Mouse (Mus musculus) limb, embryonic 10.5 days (tissue): Measurements from ENCODE around the gene Naaladl2. TPM values are rescaled to one million over a fixed set of nuclear protein-coding genes. Genes with fewer than 3 reads are reported as not detected.

Experiments
- DNase-seq: peaks from one replicate; pipeline ENCODE4 v3.0.0-alpha.2; 2017; ENCODE audit warnings: low spot score
- H3K27ac ChIP-seq: fragments of 300-500 bp; sonication (generic); 2 replicates; pipeline ENCODE4 v1.5.1; 2016; ENCODE audit warnings: mild to moderate bottlenecking
- H3K27me3 ChIP-seq: fragments of 300-500 bp; sonication (generic); 2 replicates; pipeline ENCODE4 v1.6.1; 2016; ENCODE audit warnings: low read depth, mild to moderate bottlenecking; ENCODE audit not compliant: poor library complexity, severe bottlenecking
- H3K36me3 ChIP-seq: fragments of 300-500 bp; sonication (generic); 2 replicates; pipeline ENCODE4 v1.6.1; 2016; ENCODE audit warnings: mild to moderate bottlenecking, moderate library complexity
- H3K4me1 ChIP-seq: fragments of 300-500 bp; sonication (generic); 2 replicates; pipeline ENCODE4 v1.6.1; 2016
- H3K4me3 ChIP-seq: fragments of 300-500 bp; sonication (generic); 2 replicates; pipeline ENCODE4 v1.5.1; 2016; ENCODE audit warnings: mild to moderate bottlenecking, moderate library complexity
- H3K9me3 ChIP-seq: fragments of 300-500 bp; sonication (generic); replicated peaks from 2 replicates; pipeline ENCODE4 v1.6.1; 2016; ENCODE audit warnings: mild to moderate bottlenecking
- WGBS: fragments of 180-500 bp; shearing (Covaris S2); methylation state at CpG from one replicate; pipeline ENCODE4 v1.1.7; 2016; 5-methylcytosine and 5-hydroxymethylcytosine counted together
- polyA plus RNA-seq: library from polyadenylated mRNA; unstranded; fragments of >200 nt; fragmentation: Nextera tagmentation; extraction: Ambion mirVana; gene quantifications from 2 replicates; pipeline ENCODE4 v1.2.1, GENCODE M21; 2016

Naaladl2 gene
- polyA plus RNA-seq, 1 experiment from 2014 or later, result 0.44 TPM

DNA sequence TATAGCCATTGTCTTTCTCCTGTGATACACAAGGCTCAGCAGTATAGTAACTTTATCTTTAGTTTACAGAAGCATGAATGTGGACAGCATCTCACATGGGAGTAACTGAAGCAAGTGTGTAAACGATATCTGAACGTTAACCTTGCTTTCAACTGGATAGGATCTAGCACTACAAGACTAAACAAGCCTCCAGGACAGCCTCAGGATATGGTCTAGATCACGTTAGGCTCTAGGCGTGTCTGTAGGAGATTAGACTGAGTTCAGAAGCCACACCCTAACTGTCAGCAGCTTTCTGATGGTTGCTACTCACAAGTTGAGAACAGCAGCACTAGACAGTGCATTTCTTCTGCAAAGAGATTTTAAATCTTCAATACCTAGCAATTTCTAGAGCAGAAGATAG lies 1216.0 kb downstream of the Naaladl2 start:
- Histone ChIP-seq H3K36me3 (no peaks in the 10 kb centered on the region), H3K9me3 (no peaks in the 10 kb centered on the region), H3K27me3 (no peaks in the 10 kb centered on the region), H3K27ac (no peak overlapping the region), H3K4me1 (no peaks in the 10 kb centered on the region), H3K4me3 (no peak overlapping the region)
- DNase-seq, result no peak
- 93% methylated on average over 4 of the region's 4 CpGs for WGBS

DNA sequence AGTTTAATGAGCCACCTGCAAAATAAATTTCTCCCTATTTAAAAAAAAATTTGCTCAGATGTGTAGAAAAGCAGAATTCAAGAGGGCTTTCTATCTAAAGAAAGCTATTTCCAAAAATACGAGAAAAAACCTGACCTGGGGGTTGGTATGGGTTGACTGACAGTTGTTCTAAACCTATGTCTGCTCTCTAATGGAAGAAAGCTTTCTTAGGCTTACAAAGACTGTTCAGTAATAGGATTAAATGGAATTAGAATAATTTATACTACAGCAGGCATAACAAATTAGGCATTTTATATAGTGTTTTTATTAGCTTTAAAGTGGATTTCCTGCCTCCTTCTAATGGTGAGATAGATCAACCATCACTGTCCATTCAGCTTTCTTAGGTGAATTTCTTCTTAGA lies 1236.4 kb downstream of the Naaladl2 start:
- no peaks in the 10 kb centered on the region for H3K27me3 ChIP-seq
- no peak overlapping the region for H3K4me3 ChIP-seq
- H3K4me1 ChIP-seq, result no peaks in the 10 kb centered on the region
- no peak overlapping the region for H3K27ac ChIP-seq
- 78% methylated on average over 1 of the region's 1 CpGs for WGBS
- H3K36me3 ChIP-seq, result no peaks in the 10 kb centered on the region
- DNase-seq, result no peak
- H3K9me3 ChIP-seq, result no peaks in the 10 kb centered on the region

DNA sequence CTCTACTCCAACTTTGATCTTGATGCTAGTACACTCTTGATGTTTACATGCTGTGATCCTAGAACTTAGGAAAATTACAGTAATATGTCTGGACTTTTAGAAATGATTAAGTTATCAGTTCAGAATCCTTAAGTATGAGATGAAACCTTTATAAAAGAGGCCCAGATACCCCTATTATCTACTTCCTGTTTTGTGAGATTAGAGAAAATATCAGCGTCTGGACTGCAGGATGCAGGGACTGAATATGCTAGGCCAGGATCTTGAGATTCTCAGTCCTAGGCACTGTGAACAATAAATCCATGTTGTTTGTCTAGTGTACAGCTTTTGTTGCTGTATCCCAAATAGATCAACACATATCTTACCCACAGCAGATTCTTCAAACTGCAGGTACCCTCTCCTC lies 1278.4 kb downstream of the Naaladl2 start:
- WGBS, result 89% methylated on average over 1 of the region's 1 CpGs

DNA sequence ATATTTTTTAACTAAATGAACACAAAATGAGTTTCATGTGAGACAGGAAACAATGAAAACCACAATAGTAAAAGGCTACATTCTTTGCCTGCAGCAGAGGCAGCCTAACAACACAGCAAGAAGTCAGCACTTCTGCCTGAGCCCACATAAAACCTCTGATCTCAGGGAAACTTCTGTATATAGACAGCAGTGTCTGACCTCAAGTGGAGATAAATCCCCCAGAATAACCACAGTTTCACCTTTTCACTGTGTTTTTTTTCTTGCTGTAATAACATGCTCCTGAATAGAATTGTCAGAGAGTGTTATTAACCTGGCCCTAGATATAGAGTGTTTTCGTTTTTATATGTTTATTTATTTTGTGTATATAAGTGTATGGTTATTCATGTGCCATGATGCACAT lies 1286.8 kb downstream of the Naaladl2 start:
- DNase-seq, result no peak
- no peaks in the 10 kb centered on the region for H3K9me3 ChIP-seq
- no peaks in the 10 kb centered on the region for H3K36me3 ChIP-seq
- 86% methylated on average over 1 of the region's 1 CpGs for WGBS
- H3K27ac ChIP-seq, result no peak overlapping the region
- no peak overlapping the region for H3K4me3 ChIP-seq
- no peaks in the 10 kb centered on the region for H3K4me1 ChIP-seq
- no peaks in the 10 kb centered on the region for H3K27me3 ChIP-seq

More for the DNA sequence above, 1278.4 kb downstream of the Naaladl2 start:
- Histone ChIP-seq H3K27me3 (no peaks in the 10 kb centered on the region), H3K9me3 (no peaks in the 10 kb centered on the region), H3K4me1 (no peaks in the 10 kb centered on the region), H3K36me3 (no peaks in the 10 kb centered on the region), H3K27ac (no peak overlapping the region), H3K4me3 (no peak overlapping the region)
- no peak for DNase-seq

DNA sequence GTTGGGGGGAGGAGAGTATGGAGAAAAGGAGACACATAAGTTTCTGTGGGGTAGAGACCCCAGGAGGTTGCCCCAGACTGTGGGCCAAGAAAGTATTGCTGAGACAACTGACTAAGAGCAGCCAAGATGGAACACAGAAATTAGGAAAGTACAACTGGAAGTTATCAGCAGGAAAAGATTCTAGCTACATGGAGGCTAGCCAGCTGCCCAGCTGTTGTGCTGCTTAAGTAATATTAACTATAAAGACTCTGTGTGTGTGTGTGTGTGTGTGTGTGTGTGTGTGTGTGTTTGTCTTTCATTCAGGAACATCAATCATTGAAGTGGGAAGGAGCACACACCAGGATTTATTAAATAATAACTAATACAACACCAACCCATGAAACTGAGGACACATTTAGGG lies 1326.5 kb downstream of the Naaladl2 start:
- H3K36me3 ChIP-seq, result no peaks in the 10 kb centered on the region
- H3K4me3 ChIP-seq, result no peak overlapping the region
- H3K27ac ChIP-seq, result no peak overlapping the region
- H3K27me3 ChIP-seq, result no peaks in the 10 kb centered on the region
- DNase-seq, result no peak
- H3K4me1 ChIP-seq, result no peaks in the 10 kb centered on the region
- no peaks in the 10 kb centered on the region for H3K9me3 ChIP-seq

DNA sequence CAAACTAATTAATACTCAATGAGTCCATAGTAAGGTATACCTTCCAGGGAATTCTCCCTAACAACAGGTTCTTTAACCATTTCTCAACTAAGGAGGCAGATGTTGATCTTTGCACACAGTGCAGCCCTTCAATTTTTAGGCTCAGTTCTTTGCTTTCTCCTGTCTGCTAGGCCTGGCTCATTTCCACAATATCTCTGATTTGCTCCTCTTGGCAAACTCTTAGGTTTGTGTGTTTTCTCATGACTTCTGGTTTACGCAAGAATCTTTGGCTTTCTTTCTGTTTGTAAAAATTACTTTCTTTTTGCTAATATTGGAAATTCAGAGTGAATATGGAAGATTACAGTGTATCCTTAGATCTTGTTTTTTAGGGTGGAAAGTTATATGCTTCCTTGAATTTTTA lies 1385.3 kb downstream of the Naaladl2 start:
- Histone ChIP-seq H3K9me3 (no peaks in the 10 kb centered on the region), H3K4me3 (no peak overlapping the region), H3K27ac (no peak overlapping the region), H3K4me1 (0 out of 2 replicates have a peak, but pooled peaks cover 4% of the 10 kb centered on the region), H3K27me3 (no peaks in the 10 kb centered on the region), H3K36me3 (no peaks in the 10 kb centered on the region)
- DNase-seq, result no peak
- WGBS, result 98% methylated on average over 1 of the region's 1 CpGs
